Mouse (Mus musculus) MN1 (cell line): ENCODE measurements around the gene Slc29a1.

Experiments
- DNase-seq: peaks from one replicate; pipeline ENCODE4 v3.0.0-alpha.2; 2016; ENCODE audit warnings: low spot score

The Slc29a1 gene

GRCm38 (mm10) chr17:45589236-45589635, 10.2 kb downstream of the Slc29a1 start:
- no peak for DNase-seq

GRCm38 (mm10) chr17:45588370-45588769, 11.0 kb downstream of the Slc29a1 start:
- DNase-seq, result no peak

GRCm38 (mm10) chr17:45586449-45586837, 13.0 kb downstream of the Slc29a1 start:
- peak; percentile 56 for DNase-seq

- DNase-seq, result no peak
Observed at GRCm38 (mm10) chr17:45585725-45586448, 13.5 kb downstream of the Slc29a1 start.

- peak; percentile 95 for DNase-seq
Observed at GRCm38 (mm10) chr17:45584939-45585678, 14.3 kb downstream of the Slc29a1 start.

GRCm38 (mm10) chr17:45584096-45584896, 15.1 kb downstream of the Slc29a1 start:
- peak; percentile 93 for DNase-seq

GRCm38 (mm10) chr17:45582715-45583355, 16.6 kb downstream of the Slc29a1 start:
- peak; percentile 32 for DNase-seq

- no peak for DNase-seq
Observed at GRCm38 (mm10) chr17:45582188-45582587, 17.2 kb downstream of the Slc29a1 start.

GRCm38 (mm10) chr17:45581567-45581983, 17.8 kb downstream of the Slc29a1 start:
- peak; percentile 90 for DNase-seq

GRCm38 (mm10) chr17:45580958-45581477, 18.4 kb downstream of the Slc29a1 start:
- peak; percentile 88 for DNase-seq

- no peak for DNase-seq
Observed at GRCm38 (mm10) chr17:45579554-45579953, 19.9 kb downstream of the Slc29a1 start.

GRCm38 (mm10) chr17:45578843-45579242, 20.6 kb downstream of the Slc29a1 start:
- no peak for DNase-seq

GRCm38 (mm10) chr17:45578242-45578641, 21.2 kb downstream of the Slc29a1 start:
- no peak for DNase-seq

- DNase-seq, result peak; percentile 50
Observed at GRCm38 (mm10) chr17:45575123-45575897, 24.1 kb downstream of the Slc29a1 start.

- peak; percentile 83 for DNase-seq
Observed at GRCm38 (mm10) chr17:45574129-45574761, 25.2 kb downstream of the Slc29a1 start.

- DNase-seq, result peak; percentile 97
Observed at GRCm38 (mm10) chr17:45573780-45574123, 25.7 kb downstream of the Slc29a1 start.

GRCm38 (mm10) chr17:45573087-45573779, 26.2 kb downstream of the Slc29a1 start, which contains the start of gene Hsp90ab1:
Gene Hsp90ab1, minus strand, starts transcription at chr17:45573271.
- DNase-seq, result peak; percentile 99

- DNase-seq, result peak; percentile 91
Observed at GRCm38 (mm10) chr17:45572103-45573086, 27.0 kb downstream of the Slc29a1 start.

GRCm38 (mm10) chr17:45569999-45570398, 29.4 kb downstream of the Slc29a1 start:
- DNase-seq, result peak; percentile 48
